Mouse (Mus musculus): ENCODE data around the gene St6galnac5.

DNA sequence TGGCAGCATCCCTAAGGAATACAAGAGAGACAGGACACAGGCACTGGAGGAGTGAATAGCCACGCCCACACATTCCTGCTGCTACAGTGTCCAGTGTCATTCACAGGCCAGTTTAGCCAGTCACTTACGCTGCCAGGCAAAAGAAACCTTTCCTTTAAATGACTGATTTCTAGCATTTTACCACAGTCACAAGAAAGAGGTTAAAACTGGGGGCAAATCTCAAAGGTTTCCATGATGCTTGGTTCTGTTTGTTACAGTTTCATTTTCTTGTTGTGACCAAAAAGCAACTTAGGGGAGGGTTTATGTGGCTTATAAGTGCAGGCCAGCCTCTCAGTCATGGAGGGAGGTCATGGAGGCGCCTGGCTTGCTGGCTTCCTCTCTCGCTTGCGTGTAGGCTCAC lies 74.4 kb downstream of the St6galnac5 start:
- TF ChIP-seq CEBPB (IDR thresholded peaks at IDR 0.05; ENCODE audit: insufficient read depth, poor library complexity, severe bottlenecking) (no peak), MAX (IDR thresholded peaks at IDR 0.05; ENCODE audit: low read depth) (no peak), MYOD1 (IDR thresholded peaks at IDR 0.05; ENCODE audit: control insufficient read depth in 1 of 3, insufficient read length in 2 of 3, low read depth in 2 of 3) (no peak)

Measured in myocyte (in vitro differentiated cells).